Mouse (Mus musculus) olfactory bulb, adult 2 months (tissue): ENCODE results near the gene Tmem107. TPM values are rescaled to one million over a fixed set of nuclear protein-coding genes. Genes with fewer than 3 reads are reported as not detected.
A peak's percentile ranks its signal among the peaks of the same experiment; 100 is the strongest.

ENCODE experiments used
- H3K27ac ChIP-seq: fragments of 200-500 bp; 2 replicates; pipeline ENCODE4 v1.5.1; 2012; ENCODE audit warnings: low read depth, low read length; ENCODE audit not compliant: insufficient read depth
- H3K4me1 ChIP-seq: fragments of 200-500 bp; 2 replicates; pipeline ENCODE4 v1.6.1; 2012; ENCODE audit warnings: low read length; ENCODE audit not compliant: control insufficient read depth, insufficient read depth
- H3K4me3 ChIP-seq: fragments of 200-500 bp; 2 replicates; pipeline ENCODE4 v1.5.1; 2012; ENCODE audit warnings: mild to moderate bottlenecking, low read depth, low read length, moderate library complexity; ENCODE audit not compliant: insufficient read depth
- CTCF ChIP-seq: fragments of 200-500 bp; IDR thresholded peaks from 2 replicates; pipeline ENCODE4 v1.5.1; 2012; ENCODE audit warnings: low read depth, mild to moderate bottlenecking, low read length, moderate library complexity; ENCODE audit not compliant: insufficient read depth
- POLR2A ChIP-seq: fragments of 200-500 bp; IDR thresholded peaks from 2 replicates; pipeline ENCODE4 v1.6.1; 2012; ENCODE audit warnings: mild to moderate bottlenecking, low read depth, low read length, moderate library complexity; ENCODE audit not compliant: insufficient read depth
- WGBS: fragments of 180-500 bp; shearing (Covaris S2); methylation state at CpG from one replicate; pipeline ENCODE4 v1.1.7; 2018; 5-methylcytosine and 5-hydroxymethylcytosine counted together
- polyA plus RNA-seq: library from polyadenylated mRNA; stranded (reverse); fragments of >200 nt; gene quantifications from 2 replicates; pipeline ENCODE4 v1.2.4, GENCODE M21; 2012; ENCODE audit warnings: low replicate concordance; ENCODE audit not compliant: missing spikeins, insufficient read depth, insufficient read length

Tmem107 gene
- polyA plus RNA-seq, 1 experiment = not detected

GRCm38 (mm10) chr11:69037231-69038061 lies 33.2 kb upstream of the Tmem107 start:
- under 1% methylated on average over 34 of the region's 34 CpGs for WGBS
- peak overlapping the region; percentile 90 for H3K27ac ChIP-seq
- peak overlapping the region; percentile 88 for H3K4me3 ChIP-seq
- no peak for TF ChIP-seq POLR2A
- TF ChIP-seq CTCF = no peak
- H3K4me1 ChIP-seq = peaks cover 10% of the 10 kb centered on the region

GRCm38 (mm10) chr11:69038173-69038572 lies 32.4 kb upstream of the Tmem107 start:
- TF ChIP-seq CTCF = no peak
- H3K4me1 ChIP-seq = peaks cover 10% of the 10 kb centered on the region
- no peak overlapping the region for H3K4me3 ChIP-seq
- H3K27ac ChIP-seq = no peak overlapping the region
- WGBS = 79% methylated on average over 5 of the region's 5 CpGs

GRCm38 (mm10) chr11:69045531-69046394 lies 24.8 kb upstream of the Tmem107 start, which contains the start of gene Aurkb:
TSS of gene Aurkb (plus strand) at chr11:69045647.
- WGBS = 1% methylated on average over 54 of the region's 54 CpGs
- no peak for TF ChIP-seq POLR2A
- TF ChIP-seq CTCF = no peak
- H3K4me1 ChIP-seq = peaks cover 4% of the 10 kb centered on the region
- no peak within 1 kb of the TSS for H3K27ac ChIP-seq
- H3K4me3 ChIP-seq = peak within 1 kb of the TSS; percentile 62

- WGBS = 18% methylated on average over 9 of the region's 9 CpGs
- Histone ChIP-seq H3K4me1 (peaks cover 4% of the 10 kb centered on the region), H3K4me3 (no peak overlapping the region)
These were observed 24.2 kb upstream of the Tmem107 start for GRCm38 (mm10) chr11:69046395-69046774.

GRCm38 (mm10) chr11:69047592-69047991 lies 23.0 kb upstream of the Tmem107 start:
- no peak overlapping the region for H3K4me3 ChIP-seq
- H3K4me1 ChIP-seq = peaks cover 4% of the 10 kb centered on the region
- WGBS = 78% methylated on average over 12 of the region's 12 CpGs
- H3K27ac ChIP-seq = no peak overlapping the region
- TF ChIP-seq CTCF = no peak
- no peak for TF ChIP-seq POLR2A

More at GRCm38 (mm10) chr11:69046395-69046774, 24.2 kb upstream of the Tmem107 start:
- TF ChIP-seq POLR2A (no peak), CTCF (no peak)
- no peak overlapping the region for H3K27ac ChIP-seq

- TF ChIP-seq CTCF (no peak), POLR2A (no peak)
- H3K4me3 ChIP-seq = no peak overlapping the region
- peaks cover 4% of the 10 kb centered on the region for H3K4me1 ChIP-seq
- WGBS = 93% methylated on average over 14 of the region's 14 CpGs
- no peak overlapping the region for H3K27ac ChIP-seq
These were observed 22.5 kb upstream of the Tmem107 start for GRCm38 (mm10) chr11:69048151-69048550.

- TF ChIP-seq CTCF (no peak), POLR2A (no peak)
- WGBS = 84% methylated on average over 8 of the region's 8 CpGs
- Histone ChIP-seq H3K4me3 (no peak overlapping the region), H3K4me1 (peaks cover 3% of the 10 kb centered on the region), H3K27ac (no peak overlapping the region)
These were observed 19.9 kb upstream of the Tmem107 start for GRCm38 (mm10) chr11:69050748-69051147.

- H3K4me3 ChIP-seq = no peak overlapping the region
- TF ChIP-seq POLR2A (no peak), CTCF (no peak)
- 73% methylated on average over 4 of the region's 4 CpGs for WGBS
These were observed 18.8 kb upstream of the Tmem107 start for GRCm38 (mm10) chr11:69051771-69052170.

GRCm38 (mm10) chr11:69052824-69053421 lies 17.7 kb upstream of the Tmem107 start:
- Histone ChIP-seq H3K4me1 (no peaks in the 10 kb centered on the region), H3K4me3 (no peak overlapping the region), H3K27ac (no peak overlapping the region)
- 90% methylated on average over 2 of the region's 2 CpGs for WGBS
- TF ChIP-seq CTCF (no peak), POLR2A (no peak)

More at GRCm38 (mm10) chr11:69051771-69052170, 18.8 kb upstream of the Tmem107 start:
- H3K4me1 ChIP-seq = no peaks in the 10 kb centered on the region
- no peak overlapping the region for H3K27ac ChIP-seq
